Mouse (Mus musculus): ENCODE measurements at regions not wholly inside any gene's neighbourhood (a gene's known extent, or its start where the extent isn't known, plus 50 kb on each side); places are given as distances from the start of the nearest gene placed in this dataset.

GRCm38 (mm10) chr19:14344467-14344866 is 253.4 kb downstream of the Tle4 start:
- DNase-seq: no peak

GRCm38 (mm10) chr19:14347026-14347425 is 250.8 kb downstream of the Tle4 start:
- DNase-seq: no peak

GRCm38 (mm10) chr19:14347429-14347828 is 250.4 kb downstream of the Tle4 start:
- no peak for DNase-seq

- no peak for DNase-seq
Observed at GRCm38 (mm10) chr19:14349753-14350152, 248.1 kb downstream of the Tle4 start.

- no peak for DNase-seq
Observed at GRCm38 (mm10) chr19:14351728-14352340, 246.0 kb downstream of the Tle4 start.

- no peak for DNase-seq
Observed at GRCm38 (mm10) chr19:14352551-14352950, 245.3 kb downstream of the Tle4 start.

GRCm38 (mm10) chr19:14353151-14353550 is 244.7 kb downstream of the Tle4 start:
- no peak for DNase-seq

GRCm38 (mm10) chr19:14355128-14355527 is 242.7 kb downstream of the Tle4 start:
- no peak for DNase-seq

GRCm38 (mm10) chr19:14355946-14356345 is 241.9 kb downstream of the Tle4 start:
- DNase-seq: no peak

GRCm38 (mm10) chr19:14360611-14361010 is 237.2 kb downstream of the Tle4 start:
- no peak for DNase-seq

GRCm38 (mm10) chr19:14369098-14369604 is 228.7 kb downstream of the Tle4 start:
- no peak for DNase-seq

GRCm38 (mm10) chr19:14371360-14371759 is 226.5 kb downstream of the Tle4 start:
- no peak for DNase-seq

GRCm38 (mm10) chr19:14373996-14374395 is 223.9 kb downstream of the Tle4 start:
- DNase-seq: no peak

GRCm38 (mm10) chr19:14380898-14381297 is 217.0 kb downstream of the Tle4 start:
- no peak for DNase-seq

- DNase-seq: no peak
Observed at GRCm38 (mm10) chr19:14387796-14388195, 210.1 kb downstream of the Tle4 start.

- DNase-seq: no peak
Observed at GRCm38 (mm10) chr19:14388539-14388938, 209.3 kb downstream of the Tle4 start.

GRCm38 (mm10) chr19:14389881-14390837 is 207.7 kb downstream of the Tle4 start:
- DNase-seq: no peak

GRCm38 (mm10) chr19:14390914-14391313 is 206.9 kb downstream of the Tle4 start:
- no peak for DNase-seq

Measured in adrenal gland, postnatal 25 days (tissue).